Mouse (Mus musculus) liver, embryonic 14.5 days (tissue): Measurements from ENCODE around the gene Adar.

Experiments used
- CTCF ChIP-seq: IDR thresholded peaks from 2 replicates; pipeline ENCODE4 v1.5.1; 2016; ENCODE audit warnings: antibody characterized with exemption, low read depth, control low read depth
- EP300 ChIP-seq: IDR thresholded peaks from 2 replicates; pipeline ENCODE4 v1.6.1; 2016; ENCODE audit warnings: antibody characterized with exemption, low read depth

GRCm38 (mm10) chr3:89780102-89780501 is 65.3 kb downstream of the Adar start:
- TF ChIP-seq CTCF, result no peak
- TF ChIP-seq EP300, result no peak
